Mouse (Mus musculus) brain, embryonic 14.5 days (tissue): ENCODE data around the gene Hsd3b7. TPM values are rescaled to one million over a fixed set of nuclear protein-coding genes. Genes with fewer than 3 reads are reported as not detected.
"Not testable (repeated sequence)": the region's sequence is repeated elsewhere in the genome, so short reads cannot be mapped to it uniquely, and the experiment has no call there.

ENCODE experiments used
- DNase-seq: peaks from one replicate; pipeline ENCODE4 v3.0.0-alpha.2; 2011; ENCODE audit warnings: low read depth
- CTCF ChIP-seq: fragments of 200-500 bp; IDR thresholded peaks from 2 replicates; pipeline ENCODE4 v1.5.1; 2012; ENCODE audit warnings: inconsistent platforms, mild to moderate bottlenecking, moderate library complexity, borderline replicate concordance; ENCODE audit not compliant: insufficient read depth, insufficient read length; ENCODE audit errors: extremely low read depth
- POLR2A ChIP-seq: fragments of 200-500 bp; IDR thresholded peaks from 2 replicates; pipeline ENCODE4 v1.6.1; 2012; ENCODE audit warnings: mild to moderate bottlenecking, inconsistent platforms, borderline replicate concordance; ENCODE audit not compliant: poor library complexity, insufficient read depth, insufficient read length, severe bottlenecking; ENCODE audit errors: extremely low read depth
- polyA plus RNA-seq: library from polyadenylated mRNA; depleted of rRNA; stranded (reverse); fragments of >200 nt; gene quantifications from 2 replicates; pipeline ENCODE4 v1.2.3, GENCODE M21; 2012; rRNA removed

Gene Hsd3b7
- polyA plus RNA-seq, 1 experiment, result 13.8 TPM

DNA sequence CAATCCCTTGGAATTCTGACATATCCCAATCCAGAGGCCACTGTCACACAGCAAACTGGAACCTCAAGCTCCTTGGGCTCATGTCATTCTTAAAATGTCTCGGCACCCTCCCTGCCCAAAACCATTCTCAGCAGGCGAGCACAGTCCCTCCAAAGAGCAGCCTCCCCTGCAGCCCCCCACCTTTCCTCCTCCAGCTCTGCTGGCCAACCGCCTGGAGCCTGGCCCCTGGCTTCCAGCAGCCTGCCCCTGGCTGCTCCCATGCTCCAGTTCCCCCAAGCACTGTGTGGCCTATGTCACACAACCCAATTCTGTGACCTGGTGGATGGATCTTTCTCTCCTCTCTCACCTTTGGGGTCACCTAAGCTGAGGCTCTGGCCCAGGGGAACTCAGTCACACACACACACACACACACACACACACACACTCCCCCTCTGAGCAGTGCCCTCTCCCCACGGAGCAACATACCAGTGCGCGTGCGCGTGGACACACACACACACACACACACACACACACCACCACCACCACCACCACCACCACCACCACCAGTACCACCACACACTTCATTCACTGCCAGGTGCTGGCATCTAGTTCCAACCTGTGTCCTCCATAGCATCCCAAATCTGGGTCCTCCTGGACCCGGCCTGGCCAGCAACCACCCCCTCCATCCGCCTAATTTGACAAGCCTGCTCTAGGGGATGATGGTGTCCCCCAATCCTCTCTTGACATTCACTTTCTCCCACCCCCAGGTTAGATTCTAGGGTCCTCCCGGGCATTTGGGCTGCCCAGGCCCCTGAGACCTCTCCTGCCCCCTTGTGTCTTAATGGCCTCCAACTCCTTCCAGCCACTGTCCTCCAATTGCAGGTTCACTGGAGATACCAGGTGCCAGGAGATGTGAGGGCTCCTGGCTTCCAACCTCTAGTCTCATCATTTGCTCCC, 23.1 kb downstream of the Hsd3b7 start:
- TF ChIP-seq POLR2A (no peak), CTCF (peak; percentile 9; the same call in 1 of the 2 replicates)
- DNase-seq, result no peak

DNA sequence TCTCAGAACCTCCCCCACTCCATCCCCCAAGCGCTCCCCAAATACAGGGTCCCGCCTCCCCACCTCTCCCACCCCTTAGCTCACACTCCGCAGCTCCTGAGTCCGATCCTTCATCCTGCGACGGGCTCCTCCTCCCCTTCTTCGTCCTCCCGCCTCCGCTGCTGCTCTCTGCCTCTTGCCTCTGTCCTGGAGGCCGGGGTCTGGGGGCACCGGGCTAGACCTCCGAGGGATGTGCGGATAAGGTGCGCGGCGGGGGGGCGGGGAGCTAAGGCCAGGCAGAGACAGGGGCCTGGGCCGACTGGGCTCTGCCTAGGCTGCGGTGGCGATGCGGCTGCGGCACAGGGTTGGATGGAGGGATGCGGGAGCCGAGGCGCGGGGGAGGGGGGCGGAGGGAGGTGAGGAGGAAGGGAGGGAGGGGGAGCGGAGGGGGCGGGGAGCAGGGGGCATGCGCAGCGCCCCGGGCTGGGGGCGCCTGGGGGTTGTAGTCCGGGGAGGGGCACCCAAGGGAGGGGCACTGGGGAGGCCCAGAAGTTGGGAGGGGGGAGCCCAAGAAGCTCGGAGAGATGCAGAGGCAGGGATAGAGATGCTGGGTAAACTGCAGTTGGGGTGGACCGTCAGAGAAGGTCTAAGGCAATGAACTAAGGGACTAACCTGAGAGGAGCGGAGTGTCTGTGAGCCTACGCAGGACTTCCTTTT, 23.9 kb downstream of the Hsd3b7 start, which contains the start of the genes Stx4a and Stx1b:
Gene Stx4a (plus strand): TSS at position 119 of the 696 bp plus-strand sequence.
Gene Stx1b (minus strand): TSS at position 374 of the 696 bp plus-strand sequence.
- TF ChIP-seq CTCF (no peak), POLR2A (peak; percentile 36; the same call in 1 of the 2 replicates)
- DNase-seq, result peak; percentile 90

DNA sequence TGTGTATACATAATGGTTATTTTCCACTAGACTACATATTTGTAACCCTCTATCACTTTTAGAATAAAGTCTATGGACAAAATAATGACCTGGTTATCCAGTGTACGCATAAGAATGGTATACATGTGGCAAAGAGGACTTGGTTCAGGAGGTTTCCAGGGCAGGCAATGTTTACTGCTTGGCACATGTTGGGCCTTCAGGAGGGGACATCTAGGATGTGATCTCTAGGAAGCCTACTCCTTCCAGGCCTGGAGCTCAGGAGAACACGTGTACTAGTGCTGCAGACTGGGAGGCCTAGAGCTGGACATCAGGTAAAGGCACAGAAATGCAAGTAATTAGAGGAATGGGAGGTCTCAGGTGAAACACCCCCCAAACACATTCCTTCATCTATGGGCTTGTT, 35.1 kb downstream of the Hsd3b7 start:
- DNase-seq, result no peak
- TF ChIP-seq CTCF (no peak), POLR2A (no peak)

DNA sequence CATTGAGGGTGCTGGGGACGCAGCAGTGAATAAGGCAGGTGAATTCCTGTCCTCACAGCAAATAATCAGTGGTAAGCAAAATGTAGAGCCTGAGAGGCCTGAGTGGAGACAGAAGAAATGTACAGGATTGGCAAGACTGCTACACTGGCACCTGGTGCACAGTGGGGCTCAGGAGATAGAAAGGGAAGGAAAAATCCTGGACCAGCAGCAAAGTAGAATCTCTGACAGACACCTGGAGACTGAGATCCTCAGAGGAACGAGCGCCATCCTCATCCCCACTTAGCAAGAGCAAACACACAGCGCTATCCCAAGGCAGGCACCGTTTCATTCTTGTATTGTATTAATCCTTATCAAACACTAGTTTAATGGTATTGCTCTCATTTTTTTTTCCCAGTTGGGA, 37.1 kb downstream of the Hsd3b7 start:
- TF ChIP-seq POLR2A (no peak), CTCF (no peak)
- DNase-seq, result no peak

DNA sequence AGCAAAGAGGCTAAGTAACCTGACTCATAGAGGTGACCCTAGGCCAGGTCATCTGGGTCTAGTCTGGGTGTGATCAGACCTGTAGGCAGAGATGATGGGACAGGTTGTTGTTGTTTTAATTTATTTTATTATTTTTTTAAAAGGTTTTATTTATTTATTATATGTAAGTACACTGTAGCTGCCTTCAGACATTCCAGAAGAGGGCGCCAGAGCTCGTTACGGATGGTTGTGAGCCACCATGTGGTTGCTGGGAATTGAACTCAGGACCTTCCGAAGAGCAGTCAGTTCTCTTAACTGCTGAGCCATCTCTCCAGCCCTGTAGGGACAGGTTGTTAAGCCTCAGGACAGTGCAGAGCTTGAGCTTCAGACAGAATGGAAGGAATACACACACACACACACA, 37.5 kb downstream of the Hsd3b7 start:
- DNase-seq, result not testable (repeated sequence)

DNA sequence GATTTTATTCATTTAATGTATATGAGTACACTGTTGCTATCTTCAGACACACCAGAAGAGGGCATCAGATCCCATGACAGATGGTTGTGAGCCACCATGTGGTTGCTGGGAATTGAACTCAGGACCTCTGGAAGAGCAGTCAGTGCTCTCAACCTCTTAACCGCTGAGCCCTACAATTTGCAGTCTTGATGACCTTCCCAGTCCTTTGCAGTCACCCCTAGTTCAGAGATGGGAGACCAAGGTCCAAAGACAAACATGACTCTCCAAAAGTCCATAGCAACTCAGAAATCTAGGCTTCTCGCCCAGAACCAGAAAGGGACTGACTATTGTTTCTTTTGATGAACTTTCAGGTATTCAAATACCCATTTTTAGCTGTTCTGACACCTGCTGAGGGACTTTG, 39.6 kb downstream of the Hsd3b7 start:
- DNase-seq, result not testable (repeated sequence)

DNA sequence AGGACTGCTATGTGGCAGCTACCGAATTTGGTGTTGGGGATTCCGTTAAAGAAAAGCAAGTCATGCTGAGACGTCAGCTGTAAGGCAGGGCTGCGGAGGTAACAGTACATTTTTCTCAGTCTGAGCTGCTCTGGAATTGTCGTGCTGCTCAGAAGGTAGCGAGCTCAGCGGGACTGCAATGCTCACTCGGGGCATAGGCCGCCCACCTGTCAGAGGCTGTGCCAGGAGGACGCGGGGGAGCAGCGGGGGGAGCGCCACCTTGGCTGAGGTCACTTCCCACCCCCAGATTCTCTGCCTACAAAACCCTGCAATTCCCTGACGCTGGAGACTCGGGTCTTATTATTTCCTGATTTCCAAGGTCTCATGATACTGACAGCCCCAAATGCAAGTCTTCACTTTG, 40.5 kb downstream of the Hsd3b7 start:
- DNase-seq, result no peak
- TF ChIP-seq POLR2A (no peak), CTCF (no peak)

DNA sequence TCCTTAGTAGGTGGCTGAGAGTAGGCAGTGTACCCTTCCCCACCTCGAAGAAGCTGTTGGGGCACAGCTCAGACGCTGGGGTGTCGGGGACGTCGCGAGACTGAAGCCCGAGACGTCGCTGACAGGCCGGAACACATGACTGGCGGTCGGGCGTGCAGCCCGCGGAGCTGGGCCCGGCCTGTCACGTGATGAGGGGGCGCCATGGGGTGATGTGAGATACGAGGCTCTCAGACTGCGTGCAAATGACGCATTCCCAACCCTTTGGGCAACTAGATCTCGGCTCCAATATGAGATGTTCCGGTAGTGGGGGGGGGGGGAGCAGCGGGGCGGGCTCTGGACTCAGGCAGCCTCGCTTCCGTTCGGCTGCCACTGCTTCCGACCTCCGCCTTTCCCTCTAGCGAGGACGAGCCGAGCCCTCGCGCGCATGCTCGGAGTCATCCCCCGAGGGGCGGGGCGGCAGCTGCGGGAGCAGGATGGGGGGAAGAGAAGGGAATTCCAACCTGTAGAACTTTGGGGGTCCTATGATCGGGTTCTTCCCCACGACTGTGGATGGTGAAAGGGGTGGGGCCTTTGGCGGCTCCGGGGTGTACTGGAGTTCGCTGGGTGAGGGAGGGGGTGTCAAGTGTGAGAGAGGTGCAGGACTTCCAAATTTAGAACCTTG, 41.1 kb downstream of the Hsd3b7 start:
- DNase-seq, result peak; percentile 98
- TF ChIP-seq POLR2A, result peak; percentile 27; the same call in 1 of the 2 replicates
- TF ChIP-seq CTCF, result no peak

DNA sequence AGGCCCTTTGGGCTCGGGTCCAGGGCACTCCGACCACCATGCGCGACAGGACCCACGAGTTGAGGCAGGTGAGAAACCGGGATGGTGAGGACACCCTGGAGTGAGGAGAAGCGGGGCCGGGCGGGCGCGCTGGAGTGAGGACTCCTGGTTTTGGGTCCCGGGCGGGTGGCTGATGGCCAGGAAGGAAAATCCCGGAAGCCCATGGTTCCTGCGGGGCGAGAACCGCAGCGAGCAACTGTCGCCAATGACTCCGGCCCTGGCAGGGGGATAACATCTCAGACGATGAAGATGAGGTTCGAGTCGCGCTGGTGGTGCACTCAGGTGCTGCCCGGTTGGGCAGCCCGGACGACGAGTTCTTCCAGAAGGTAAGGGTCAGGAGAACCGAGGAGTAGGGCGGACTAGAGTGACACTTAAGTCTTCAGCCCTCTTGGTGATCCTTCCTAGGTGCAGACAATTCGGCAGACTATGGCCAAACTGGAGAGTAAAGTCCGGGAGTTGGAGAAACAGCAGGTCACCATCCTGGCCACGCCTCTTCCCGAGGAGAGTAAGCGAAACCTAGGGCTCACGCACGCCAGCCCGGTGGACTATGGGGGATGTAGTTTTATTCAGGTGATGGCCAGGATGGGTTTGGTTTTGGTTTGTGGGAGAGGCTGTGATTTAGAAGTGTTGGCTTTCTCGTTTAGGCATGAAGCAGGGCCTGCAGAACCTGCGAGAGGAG, 41.8 kb downstream of the Hsd3b7 start:
- peak; percentile 83 for DNase-seq
- TF ChIP-seq POLR2A, result no peak
- TF ChIP-seq CTCF, result no peak

DNA sequence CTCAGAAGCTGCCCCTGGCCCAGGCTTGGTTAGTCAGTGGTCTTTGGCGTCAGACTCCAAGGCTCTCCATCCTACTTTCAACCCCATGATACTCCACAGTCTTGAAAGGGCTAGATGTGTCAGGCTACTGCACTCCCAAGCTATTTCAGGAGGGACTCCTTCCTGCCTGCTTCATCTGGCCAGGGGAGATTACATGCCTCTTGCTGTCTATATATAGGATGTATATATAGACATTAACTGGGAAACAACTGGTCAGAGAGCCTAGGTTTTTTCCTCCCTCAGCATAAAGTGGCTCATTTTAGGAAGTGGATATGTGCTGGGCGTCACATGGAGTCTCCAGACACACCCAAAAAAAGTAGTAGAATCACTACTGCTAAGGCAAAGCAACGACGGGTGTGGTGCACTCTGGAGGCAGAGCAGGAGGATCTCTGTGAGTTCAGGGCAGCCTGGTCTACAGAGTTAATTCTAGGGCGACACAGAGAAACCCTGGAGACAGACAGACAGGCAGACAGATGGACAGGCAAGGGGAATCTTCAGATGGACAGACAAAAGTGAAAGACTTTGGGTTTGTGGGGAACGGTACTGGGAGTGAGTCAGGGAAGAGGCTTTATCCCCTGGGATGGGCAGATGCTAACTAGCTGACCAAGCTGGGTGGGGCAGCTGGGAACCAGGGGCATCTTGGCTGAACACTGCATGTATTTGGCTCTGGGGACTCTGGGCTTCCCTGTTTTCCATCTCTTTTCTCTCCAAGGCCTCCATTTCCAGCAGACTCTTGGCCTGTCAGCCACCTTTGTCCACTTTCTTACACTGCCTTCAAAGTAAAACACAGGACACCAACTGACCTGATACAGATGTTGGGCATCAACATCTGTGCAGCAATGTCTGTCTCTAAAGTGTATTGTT, 49.8 kb downstream of the Hsd3b7 start:
- TF ChIP-seq POLR2A (no peak), CTCF (no peak)

DNA sequence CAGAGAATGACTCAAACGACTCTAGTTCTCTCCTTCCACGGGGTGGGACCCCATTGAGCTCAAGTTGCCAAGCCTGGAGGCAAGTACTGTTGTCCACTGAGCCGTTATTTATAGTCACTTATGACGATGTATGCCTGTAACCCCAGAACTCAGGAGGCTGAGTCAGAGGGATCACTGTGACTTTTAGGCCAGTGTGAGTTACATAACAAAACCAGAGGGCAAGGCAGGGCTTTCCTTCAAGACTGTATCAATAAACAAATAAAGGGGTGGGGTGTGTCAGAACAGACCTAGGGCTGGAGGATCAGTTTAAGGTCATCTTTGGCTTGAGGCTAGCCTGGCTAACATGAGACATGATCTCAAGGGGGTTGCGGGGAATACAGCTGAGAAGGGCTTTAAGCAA, 50.5 kb downstream of the Hsd3b7 start:
- TF ChIP-seq CTCF, result no peak
- no peak for TF ChIP-seq POLR2A
- DNase-seq, result no peak

More for the DNA sequence above, 49.8 kb downstream of the Hsd3b7 start:
- no peak for DNase-seq

Other genes starting within 250 kb of the Hsd3b7 start
- 2.0 and 3.2 TPM in 2 replicates for gene Tmem265, start 239.2 kb upstream of the Hsd3b7 start, polyA plus RNA-seq
- gene Phkg2, start 227.3 kb upstream of the Hsd3b7 start, polyA plus RNA-seq, result 108 and 126 TPM in 2 replicates
- gene Ccdc189, start 212.0 kb upstream of the Hsd3b7 start, polyA plus RNA-seq, result 11.9 and 16.0 TPM in 2 replicates
- 50.4 and 56.0 TPM in 2 replicates for gene Rnf40, start 211.8 kb upstream of the Hsd3b7 start, polyA plus RNA-seq
- 38.7 and 44.4 TPM in 2 replicates for gene Zfp629, start 184.8 kb upstream of the Hsd3b7 start, polyA plus RNA-seq
- gene Bcl7c, start 91.7 kb upstream of the Hsd3b7 start, polyA plus RNA-seq, result 51.0 and 78.6 TPM in 2 replicates
- gene Ctf1, start 87.9 kb upstream of the Hsd3b7 start, polyA plus RNA-seq, result 8.0 and 12.2 TPM in 2 replicates
- not detected in 2 replicates for gene Ctf2, start 68.4 kb upstream of the Hsd3b7 start, polyA plus RNA-seq
- 138 and 171 TPM in 2 replicates for gene Fbxl19, start 56.1 kb upstream of the Hsd3b7 start, polyA plus RNA-seq
- 9.3 and 11.2 TPM in 2 replicates for gene Orai3, start 30.8 kb upstream of the Hsd3b7 start, polyA plus RNA-seq
- 8.9 and 23.2 TPM in 2 replicates for gene Setd1a, start 23.9 kb upstream of the Hsd3b7 start, polyA plus RNA-seq
- gene Gm49388, start 15.0 kb upstream of the Hsd3b7 start, polyA plus RNA-seq, result not detected in 2 replicates
- gene Stx4a, start 23.7 kb downstream of the Hsd3b7 start, polyA plus RNA-seq, result 35.3 and 36.0 TPM in 2 replicates
- 79.9 and 128 TPM in 2 replicates for gene Stx1b, start 23.9 kb downstream of the Hsd3b7 start, polyA plus RNA-seq
- 22.3 and 28.1 TPM in 2 replicates for gene Zfp646, start 75.6 kb downstream of the Hsd3b7 start, polyA plus RNA-seq
- gene Zfp668, start 76.2 kb downstream of the Hsd3b7 start, polyA plus RNA-seq, result 21.7 and 31.7 TPM in 2 replicates
- 2.2 and 3.5 TPM in 2 replicates for gene Prss53, start 90.4 kb downstream of the Hsd3b7 start, polyA plus RNA-seq
- not detected in 2 replicates for gene Gm21974, start 94.8 kb downstream of the Hsd3b7 start, polyA plus RNA-seq
- 68.2 and 78.7 TPM in 2 replicates for gene Vkorc1, start 95.0 kb downstream of the Hsd3b7 start, polyA plus RNA-seq
- gene Bckdk, start 103.5 kb downstream of the Hsd3b7 start, polyA plus RNA-seq, result 59.5 and 79.8 TPM in 2 replicates
- gene Kat8, start 111.9 kb downstream of the Hsd3b7 start, polyA plus RNA-seq, result 44.8 and 47.7 TPM in 2 replicates
- gene Prss8, start 129.5 kb downstream of the Hsd3b7 start, polyA plus RNA-seq, result 0.51 and 0.97 TPM in 2 replicates
- gene Prss36, start 146.1 kb downstream of the Hsd3b7 start, polyA plus RNA-seq, result 11.2 and 16.6 TPM in 2 replicates
- 596 and 633 TPM in 2 replicates for gene Fus, start 166.9 kb downstream of the Hsd3b7 start, polyA plus RNA-seq
- gene Pycard, start 193.3 kb downstream of the Hsd3b7 start, polyA plus RNA-seq, result 6.9 and 10.1 TPM in 2 replicates
- gene Trim72, start 203.3 kb downstream of the Hsd3b7 start, polyA plus RNA-seq, result 0.92 and 1.0 TPM in 2 replicates